In the genomic region with DNA sequence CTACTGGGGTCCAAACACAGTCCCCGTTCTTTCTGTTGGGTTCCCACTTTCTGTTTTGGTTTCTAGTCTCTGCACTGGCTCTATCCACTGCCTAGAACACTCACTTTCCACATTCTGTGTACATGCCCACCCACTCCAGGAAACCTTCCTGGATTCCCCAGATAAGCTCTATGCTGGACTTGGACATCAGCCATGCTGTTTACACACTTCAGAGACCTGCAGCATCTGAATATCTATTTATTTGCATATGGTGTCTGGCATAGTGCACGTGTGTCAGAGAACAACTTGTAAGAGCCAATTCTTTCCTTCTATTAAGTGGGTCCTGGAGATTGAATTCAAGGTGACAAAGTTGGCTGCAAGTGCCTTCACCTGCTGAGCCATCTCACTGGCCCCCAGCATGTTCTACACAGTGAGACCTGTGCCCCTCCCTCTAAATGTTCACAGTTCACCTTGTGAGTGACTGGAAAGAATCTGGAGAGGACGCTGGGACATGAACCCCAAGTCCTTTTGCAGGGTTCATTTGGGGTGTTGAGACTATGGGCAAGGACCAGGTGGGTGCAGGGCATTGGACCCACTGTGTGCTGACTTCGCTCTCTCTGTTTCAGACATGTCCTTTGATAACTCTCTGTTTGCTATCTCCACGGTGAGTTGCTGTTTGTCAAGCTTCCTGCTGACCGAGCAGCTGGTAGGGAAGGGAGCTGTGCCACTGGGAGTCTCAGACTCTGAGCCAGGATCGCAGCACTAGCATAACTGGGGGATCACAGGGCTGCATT, we compare ENCODE assay signal across 20 mouse cellular contexts. TPM values are rescaled to one million over a fixed set of nuclear protein-coding genes. Genes with fewer than 3 reads are reported as not detected.
DNase-seq lines count a peak whose midpoint lies in the region; ATAC-seq and TF ChIP-seq lines count a peak whose summit lies in the region.
"Had no signal": no experiment of that assay in that cellular context is flagged by ENCODE, and none has a peak within 500 bp of the region (broad histone marks: within the 10 kb centered on the region; RNA-seq: fewer than 3 reads in every experiment).

No protein-coding gene starts in this region.

- no peaks in the 10 kb centered on the region for H3K79me2 ChIP-seq in CH12.LX (replicated peaks; ENCODE audit: control insufficient read depth, extremely low read depth, insufficient read depth, poor library complexity, severe bottlenecking)

- no peak overlapping the region for H3K4me2 ChIP-seq in lung, postnatal 0 days (replicated peaks; ENCODE audit: low read depth, low read length)
- H3K4me2 ChIP-seq in CH12.LX (ENCODE audit: insufficient read depth, low read depth, poor library complexity, severe bottlenecking), result peak overlapping the region; percentile 26; the same call in 1 of the 2 replicates
- no peak overlapping the region for H3K4me2 ChIP-seq in kidney, embryonic 15.5 days
- H3K4me2 ChIP-seq: embryonic facial prominence, embryonic 15.5 days; forebrain, embryonic 15.5 days; heart, embryonic 13.5 days; hindbrain, embryonic 12.5 days had no signal

- no peak for TF ChIP-seq RAD21 in CH12.LX (IDR thresholded peaks at IDR 0.05; ENCODE audit: low read depth, low read length)

- no peak for TF ChIP-seq POLR2A in CH12.LX (IDR thresholded peaks at IDR 0.05; ENCODE audit: low read depth, low read length)

- dilution Hi-C loops in CH12.LX (cut with MboI; ENCODE audit: extremely low pct_ligation_motif_present, extremely low pct_unique_long_range_greater_than_20kb, low sequenced_read_pairs), result no loop called here

- no peak overlapping the region for H3K9ac ChIP-seq in lung, postnatal 0 days (replicated peaks; ENCODE audit: low read depth)
- H3K9ac ChIP-seq in CH12.LX (ENCODE audit: insufficient read depth, low read depth), result no peak overlapping the region
- H3K9ac ChIP-seq in kidney, embryonic 15.5 days, result no peak overlapping the region
- H3K9ac ChIP-seq: embryonic facial prominence, embryonic 15.5 days; forebrain, embryonic 15.5 days; heart, embryonic 13.5 days; hindbrain, embryonic 12.5 days had no signal

- no peaks in the 10 kb centered on the region for H3K9me3 ChIP-seq in lung, postnatal 0 days (ENCODE audit: low read length)
- H3K9me3 ChIP-seq in CH12.LX (replicated peaks; ENCODE audit: low read length), result no peaks in the 10 kb centered on the region
- no peaks in the 10 kb centered on the region for H3K9me3 ChIP-seq in kidney, embryonic 15.5 days (replicated peaks)
- H3K9me3 ChIP-seq: embryonic facial prominence, embryonic 15.5 days; forebrain, embryonic 15.5 days; heart, embryonic 13.5 days; hindbrain, embryonic 12.5 days had no signal

- H3K4me3 ChIP-seq in lung, postnatal 0 days (ENCODE audit: low read depth, low read length), result no peak overlapping the region
- H3K4me3 ChIP-seq in CH12.LX (replicated peaks in 1 of 3; ENCODE audit: low read depth in 2 of 3, low read length in 2 of 3, poor library complexity in 1 of 3), result peak overlapping the region in 1 of 3 experiments; percentile 25
- no peak overlapping the region for H3K4me3 ChIP-seq in kidney, embryonic 15.5 days (replicated peaks)
- H3K4me3 ChIP-seq: embryonic facial prominence, embryonic 15.5 days; forebrain, embryonic 15.5 days; heart, embryonic 13.5 days; hindbrain, embryonic 12.5 days had no signal

- WGBS in lung, postnatal 0 days, result 60% methylated on average over 7 of the region's 7 CpGs
- WGBS in kidney, embryonic 15.5 days, result 84% methylated on average over 7 of the region's 7 CpGs

- peak; percentile 32; the same call in 1 of the 2 replicates for ATAC-seq in lung, postnatal 0 days
- peak; percentile 30; the same call in 1 of the 2 replicates for ATAC-seq in common myeloid progenitor, adult 5-6 weeks (replicated peaks; ENCODE audit: low read depth, poor library complexity, severe bottlenecking)
- ATAC-seq in megakaryocyte-erythroid progenitor cell, adult 5-6 weeks (replicated peaks; ENCODE audit: low FRiP score, low TSS enrichment, poor library complexity, severe bottlenecking), result peak; percentile 46
- no peak for ATAC-seq in CD4-positive, CD25-positive, alpha-beta regulatory T cell, adult 4 months
- no peak for ATAC-seq in kidney, embryonic 15.5 days (replicated peaks; ENCODE audit: low FRiP score)
- ATAC-seq: forebrain, embryonic 15.5 days had no signal

- H3K27me3 ChIP-seq in lung, postnatal 0 days (replicated peaks; ENCODE audit: insufficient read depth, low read length), result no peaks in the 10 kb centered on the region
- no peaks in the 10 kb centered on the region for H3K27me3 ChIP-seq in CH12.LX (replicated peaks)
- no peaks in the 10 kb centered on the region for H3K27me3 ChIP-seq in kidney, embryonic 15.5 days
- H3K27me3 ChIP-seq: embryonic facial prominence, embryonic 15.5 days; forebrain, embryonic 15.5 days; heart, embryonic 13.5 days; hindbrain, embryonic 12.5 days had no signal

- in situ Hi-C loops in CH12.LX (cut with MboI; ENCODE audit: low pct_ligation_motif_present, low pct_unique_long_range_greater_than_20kb, low sequenced_read_pairs), result no loop called here

- H3K27ac ChIP-seq in lung, postnatal 0 days (ENCODE audit: low read length), result no peak overlapping the region
- H3K27ac ChIP-seq in CH12.LX (ENCODE audit: insufficient read depth, low read depth), result no peak overlapping the region
- H3K27ac ChIP-seq in kidney, embryonic 15.5 days, result no peak overlapping the region
- H3K27ac ChIP-seq: embryonic facial prominence, embryonic 15.5 days; forebrain, embryonic 15.5 days; heart, embryonic 13.5 days; hindbrain, embryonic 12.5 days had no signal

- no peaks in the 10 kb centered on the region for H3K36me3 ChIP-seq in lung, postnatal 0 days (ENCODE audit: insufficient read depth, low read length)
- no peaks in the 10 kb centered on the region for H3K36me3 ChIP-seq in CH12.LX (replicated peaks in 1 of 2; ENCODE audit: control insufficient read depth in 1 of 2, insufficient read depth in 1 of 2, low read length in 1 of 2)
- H3K36me3 ChIP-seq in kidney, embryonic 15.5 days, result no peaks in the 10 kb centered on the region
- H3K36me3 ChIP-seq: embryonic facial prominence, embryonic 15.5 days; forebrain, embryonic 15.5 days; heart, embryonic 13.5 days; hindbrain, embryonic 12.5 days had no signal

- DNase-seq in lung, postnatal 0 days (ENCODE audit: low spot score), result peak; percentile 22
- no peak for DNase-seq in lung, adult 18-20 months
- no peak for DNase-seq in CH12.LX (ENCODE audit: extremely low read depth)
- no peak for DNase-seq in heart, postnatal 25 days (ENCODE audit: low spot score)
- DNase-seq: adrenal gland, adult 2 months; adrenal gland, postnatal 25 days; B cell, adult 2 months; cerebellum, adult 18-20 months; cerebellum, adult 9-11 months; cerebellum, postnatal 36 days; gastrocnemius, postnatal 10 days; heart, postnatal 4 days had no signal

- no peak for TF ChIP-seq CTCF in lung, postnatal 0 days (IDR thresholded peaks at IDR 0.05)
- no peak for TF ChIP-seq CTCF in CH12.LX (conservative IDR thresholded peaks at IDR 0.05 in 1 of 2, IDR thresholded peaks at IDR 0.05 in 1 of 2; ENCODE audit: low read depth in 2 of 2, low read length in 2 of 2)

- intact Hi-C loops in heart, postnatal 25 days (cut with DNase I), result no loop called here

- TF ChIP-seq EP300 in lung, postnatal 0 days (IDR thresholded peaks at IDR 0.05), result no peak
- no peak for TF ChIP-seq EP300 in CH12.LX (IDR thresholded peaks at IDR 0.05; ENCODE audit: low read length)

- no peaks in the 10 kb centered on the region for H3K4me1 ChIP-seq in lung, postnatal 0 days (ENCODE audit: insufficient read depth, low read depth, low read length)
- H3K4me1 ChIP-seq in CH12.LX (ENCODE audit: control insufficient read depth in 1 of 2, insufficient read depth in 2 of 2), result peaks cover 2 to 7% of the 10 kb centered on the region in 2 experiments
- H3K4me1 ChIP-seq in kidney, embryonic 15.5 days, result peaks cover 17% of the 10 kb centered on the region

RNA-seq across cellular contexts. Expression of gene Carm1, which starts 6.5 kb away (rescaled TPM):
- 10.8 and 12.2 TPM in 2 replicates for polyA plus RNA-seq in lung, postnatal 0 days (2015; fragmentation: Nextera tagmentation; extraction: Ambion mirVana)
- total RNA-seq in CH12.LX (2012; rRNA removed) (42.2 and 46.7 TPM in 2 replicates), CH12.LX (2014; rRNA removed) (19.1 and 21.5 TPM in 2 replicates)
- 98.5 and 111 TPM in 2 replicates for polyA plus RNA-seq in CH12.LX (2012; ENCODE audit: insufficient read length, low read depth)
- total RNA-seq in common myeloid progenitor, adult 5-6 weeks (2017), result 26.4 and 50.2 TPM in 2 replicates
- 95.2 and 131 TPM in 2 replicates for total RNA-seq in megakaryocyte-erythroid progenitor cell, adult 5-6 weeks (2014; fragmentation: Nextera tagmentation)
- total RNA-seq in megakaryocyte-erythroid progenitor cell, adult 5-6 weeks (2017), result 24.9 and 46.0 TPM in 2 replicates
- polyA plus RNA-seq in CD4-positive, CD25-positive, alpha-beta regulatory T cell, adult 4 months (2017; shearing (Covaris generic)), result 10 to 100 TPM in 1 of 2 experiments, 1 to 10 TPM in 1; 7.1 to 11.4 TPM
- polyA plus RNA-seq in kidney, embryonic 15.5 days (2015; fragmentation: Nextera tagmentation; extraction: Ambion mirVana), result 44.1 and 50.2 TPM in 2 replicates
- 10 to 100 TPM; 48.2 to 53.2 TPM for total RNA-seq in heart, postnatal 25 days (2021)

RNA-seq across cellular contexts. Expression of gene AB124611, which starts 14.2 kb away (rescaled TPM):
- polyA plus RNA-seq in lung, postnatal 0 days (2015; fragmentation: Nextera tagmentation; extraction: Ambion mirVana), result 5.2 and 5.5 TPM in 2 replicates
- total RNA-seq in CH12.LX (2012; rRNA removed) (0.46 and 0.89 TPM in 2 replicates), CH12.LX (2014; rRNA removed) (1.5 TPM in 2 replicates)
- polyA plus RNA-seq in CH12.LX (2012; ENCODE audit: insufficient read length, low read depth), result 2.1 and 2.3 TPM in 2 replicates
- 0.39 and 2.6 TPM in 2 replicates for total RNA-seq in common myeloid progenitor, adult 5-6 weeks (2017)
- 2.5 and 5.3 TPM in 2 replicates for total RNA-seq in megakaryocyte-erythroid progenitor cell, adult 5-6 weeks (2014; fragmentation: Nextera tagmentation)
- 1.8 and 11.3 TPM in 2 replicates for total RNA-seq in megakaryocyte-erythroid progenitor cell, adult 5-6 weeks (2017)
- polyA plus RNA-seq in CD4-positive, CD25-positive, alpha-beta regulatory T cell, adult 4 months (2017; shearing (Covaris generic)), result 10 to 100 TPM; 51.6 to 60.4 TPM
- polyA plus RNA-seq in kidney, embryonic 15.5 days (2015; fragmentation: Nextera tagmentation; extraction: Ambion mirVana), result 2.9 and 5.2 TPM in 2 replicates
- total RNA-seq in heart, postnatal 25 days (2021), result 1 to 10 TPM; 1.5 TPM

RNA-seq across cellular contexts. Expression of gene Tmed1, which starts 30.1 kb away (rescaled TPM):
- polyA plus RNA-seq in lung, postnatal 0 days (2015; fragmentation: Nextera tagmentation; extraction: Ambion mirVana), result 60.8 and 71.3 TPM in 2 replicates
- total RNA-seq in CH12.LX (2012; rRNA removed) (28.4 and 28.8 TPM in 2 replicates), CH12.LX (2014; rRNA removed) (21.7 and 25.5 TPM in 2 replicates)
- polyA plus RNA-seq in CH12.LX (2012; ENCODE audit: insufficient read length, low read depth), result 17.1 and 19.8 TPM in 2 replicates
- total RNA-seq in common myeloid progenitor, adult 5-6 weeks (2017), result 13.8 and 17.1 TPM in 2 replicates
- 17.0 and 26.4 TPM in 2 replicates for total RNA-seq in megakaryocyte-erythroid progenitor cell, adult 5-6 weeks (2014; fragmentation: Nextera tagmentation)
- 13.5 and 14.6 TPM in 2 replicates for total RNA-seq in megakaryocyte-erythroid progenitor cell, adult 5-6 weeks (2017)
- polyA plus RNA-seq in CD4-positive, CD25-positive, alpha-beta regulatory T cell, adult 4 months (2017; shearing (Covaris generic)), result 1 to 10 TPM; 6.4 to 8.2 TPM
- 133 and 138 TPM in 2 replicates for polyA plus RNA-seq in kidney, embryonic 15.5 days (2015; fragmentation: Nextera tagmentation; extraction: Ambion mirVana)
- total RNA-seq in heart, postnatal 25 days (2021), result 10 to 100 TPM; 45.3 to 45.4 TPM

RNA-seq across cellular contexts. Expression of gene Timm29, which starts 52.4 kb away (rescaled TPM):
- 16.5 and 17.3 TPM in 2 replicates for polyA plus RNA-seq in lung, postnatal 0 days (2015; fragmentation: Nextera tagmentation; extraction: Ambion mirVana)
- total RNA-seq in CH12.LX (2012; rRNA removed) (12.0 and 16.0 TPM in 2 replicates), CH12.LX (2014; rRNA removed) (19.1 and 19.5 TPM in 2 replicates)
- 29.6 and 34.6 TPM in 2 replicates for polyA plus RNA-seq in CH12.LX (2012; ENCODE audit: insufficient read length, low read depth)
- total RNA-seq in common myeloid progenitor, adult 5-6 weeks (2017), result 42.6 and 47.7 TPM in 2 replicates
- 27.2 and 30.2 TPM in 2 replicates for total RNA-seq in megakaryocyte-erythroid progenitor cell, adult 5-6 weeks (2014; fragmentation: Nextera tagmentation)
- 37.6 and 51.4 TPM in 2 replicates for total RNA-seq in megakaryocyte-erythroid progenitor cell, adult 5-6 weeks (2017)
- polyA plus RNA-seq in CD4-positive, CD25-positive, alpha-beta regulatory T cell, adult 4 months (2017; shearing (Covaris generic)), result 1 to 10 TPM; 3.2 to 6.1 TPM
- 28.4 and 28.6 TPM in 2 replicates for polyA plus RNA-seq in kidney, embryonic 15.5 days (2015; fragmentation: Nextera tagmentation; extraction: Ambion mirVana)
- 10 to 100 TPM; 52.2 to 55.9 TPM for total RNA-seq in heart, postnatal 25 days (2021)

RNA-seq across cellular contexts. Expression of gene Yipf2, which starts 52.5 kb away (rescaled TPM):
- polyA plus RNA-seq in lung, postnatal 0 days (2015; fragmentation: Nextera tagmentation; extraction: Ambion mirVana), result 28.3 and 30.3 TPM in 2 replicates
- total RNA-seq in CH12.LX (2012; rRNA removed) (13.6 and 17.5 TPM in 2 replicates), CH12.LX (2014; rRNA removed) (13.1 and 16.6 TPM in 2 replicates)
- 17.0 and 21.2 TPM in 2 replicates for polyA plus RNA-seq in CH12.LX (2012; ENCODE audit: insufficient read length, low read depth)
- 4.0 and 6.2 TPM in 2 replicates for total RNA-seq in common myeloid progenitor, adult 5-6 weeks (2017)
- 3.6 and 5.6 TPM in 2 replicates for total RNA-seq in megakaryocyte-erythroid progenitor cell, adult 5-6 weeks (2014; fragmentation: Nextera tagmentation)
- 3.1 and 4.9 TPM in 2 replicates for total RNA-seq in megakaryocyte-erythroid progenitor cell, adult 5-6 weeks (2017)
- polyA plus RNA-seq in CD4-positive, CD25-positive, alpha-beta regulatory T cell, adult 4 months (2017; shearing (Covaris generic)), result 10 to 100 TPM; 19.6 to 30.7 TPM
- 29.7 and 32.7 TPM in 2 replicates for polyA plus RNA-seq in kidney, embryonic 15.5 days (2015; fragmentation: Nextera tagmentation; extraction: Ambion mirVana)
- 1 to 10 TPM; 6.9 to 7.1 TPM for total RNA-seq in heart, postnatal 25 days (2021)

Comparison
In these comparisons a context has a peak if more than half of its experiments do, and no peak if none do; other contexts are left out.
1. ATAC-seq: peak in lung, postnatal 0 days (single experiment), common myeloid progenitor, adult 5-6 weeks (single experiment) and megakaryocyte-erythroid progenitor cell, adult 5-6 weeks (single experiment); none in CD4-positive, CD25-positive, alpha-beta regulatory T cell, adult 4 months (single experiment) and kidney, embryonic 15.5 days (single experiment).